Mouse (Mus musculus) kidney, adult 2 months (tissue): ENCODE measurements around the gene Chuk.

Experiments
- CTCF ChIP-seq: fragments of 200-500 bp; conservative IDR thresholded peaks from 2 replicates; pipeline ENCODE4 v1.5.1; 2011; ENCODE audit warnings: low read depth, mild to moderate bottlenecking, control low read depth, low read length, moderate library complexity, mixed read lengths; ENCODE audit not compliant: insufficient read depth, insufficient read length
- POLR2A ChIP-seq: fragments of 200-500 bp; IDR thresholded peaks from one replicate; pipeline ENCODE4 v1.6.1; 2011; ENCODE audit warnings: low read depth, low read length, control low read depth

GRCm38 (mm10) chr19:44144366-44144765, 37.1 kb upstream of the Chuk start:
- TF ChIP-seq CTCF (no peak), POLR2A (no peak)
